In genomic region chr10:67065927-67066326, GRCm38 (mm10) we compare ENCODE assay signal across 15 mouse cellular contexts. TPM values are rescaled to one million over a fixed set of nuclear protein-coding genes. Genes with fewer than 3 reads are reported as not detected.
A peak's percentile ranks its signal among the peaks of the same experiment; 100 is the strongest.
DNase-seq lines count a peak whose midpoint lies in the region; ATAC-seq and TF ChIP-seq lines count a peak whose summit lies in the region.
"Had no signal": no experiment of that assay in that cellular context is flagged by ENCODE, and none has a peak within 500 bp of the region (broad histone marks: within the 10 kb centered on the region; RNA-seq: fewer than 3 reads in every experiment).

No protein-coding gene starts in this region.

- peak; percentile 62; the same call in 1 of the 2 replicates for ATAC-seq in midbrain, embryonic 11.5 days (ENCODE audit: low FRiP score)
- peak; percentile 58; the same call in 1 of the 2 replicates for ATAC-seq in neural tube, embryonic 15.5 days (ENCODE audit: low FRiP score)
- no peak for ATAC-seq in kidney, embryonic 14.5 days (ENCODE audit: low FRiP score, low TSS enrichment)

- no peak overlapping the region for H3K9ac ChIP-seq in midbrain, embryonic 11.5 days (ENCODE audit: low read length)
- no peak overlapping the region for H3K9ac ChIP-seq in neural tube, embryonic 15.5 days (replicated peaks)
- no peak overlapping the region for H3K9ac ChIP-seq in kidney, embryonic 14.5 days (ENCODE audit: low read depth, low read length)
- H3K9ac ChIP-seq: embryonic facial prominence, embryonic 13.5 days had no signal

- no peaks in the 10 kb centered on the region for H3K27me3 ChIP-seq in hindbrain, embryonic 10.5 days (ENCODE audit: insufficient read depth, poor library complexity, severe bottlenecking)
- H3K27me3 ChIP-seq in midbrain, embryonic 11.5 days (ENCODE audit: control insufficient read depth, insufficient read depth, low read length): no peaks in the 10 kb centered on the region
- no peaks in the 10 kb centered on the region for H3K27me3 ChIP-seq in neural tube, embryonic 15.5 days (replicated peaks)
- H3K27me3 ChIP-seq in kidney, embryonic 14.5 days (ENCODE audit: control insufficient read depth, insufficient read depth, low read length): no peaks in the 10 kb centered on the region
- H3K27me3 ChIP-seq: embryonic facial prominence, embryonic 13.5 days; megakaryocyte, embryonic 14.5 days had no signal

- 57% methylated on average over 5 of the region's 5 CpGs for WGBS in hindbrain, embryonic 10.5 days
- 56% methylated on average over 5 of the region's 5 CpGs for WGBS in midbrain, embryonic 11.5 days
- WGBS in neural tube, embryonic 15.5 days: 23% methylated on average over 5 of the region's 5 CpGs
- 64% methylated on average over 5 of the region's 5 CpGs for WGBS in kidney, embryonic 14.5 days

- no peak for DNase-seq in layer of hippocampus, adult 2 months (ENCODE audit: low spot score in 2 of 2)
- no peak for DNase-seq in layer of hippocampus, postnatal 10 days (ENCODE audit: low spot score in 2 of 2)
- DNase-seq in hindbrain, embryonic 10.5 days (ENCODE audit: low spot score): no peak
- DNase-seq in midbrain, embryonic 11.5 days (ENCODE audit: low spot score, missing footprints): no peak
- no peak for DNase-seq in kidney, postnatal 14 days
- no peak for DNase-seq in natural killer cell, adult 2 months (ENCODE audit: low spot score in 2 of 2)
- DNase-seq: cerebellum, adult 11 months; heart, postnatal 36 days; kidney, adult 9 months; right cerebral cortex, postnatal 25 days had no signal

- no peak for TF ChIP-seq CTCF in layer of hippocampus, adult 2 months (conservative IDR thresholded peaks at IDR 0.05)

- H3K4me3 ChIP-seq in layer of hippocampus, adult 2 months: no peak overlapping the region
- H3K4me3 ChIP-seq in hindbrain, embryonic 10.5 days: no peak overlapping the region
- H3K4me3 ChIP-seq in midbrain, embryonic 11.5 days (ENCODE audit: low read depth, low read length): no peak overlapping the region
- H3K4me3 ChIP-seq in neural tube, embryonic 15.5 days (replicated peaks): no peak overlapping the region
- no peak overlapping the region for H3K4me3 ChIP-seq in kidney, embryonic 14.5 days (ENCODE audit: low read length)
- H3K4me3 ChIP-seq: embryonic facial prominence, embryonic 13.5 days; megakaryocyte, embryonic 14.5 days had no signal

- no peak overlapping the region for H3K4me2 ChIP-seq in midbrain, embryonic 11.5 days
- H3K4me2 ChIP-seq in neural tube, embryonic 15.5 days: no peak overlapping the region
- H3K4me2 ChIP-seq in kidney, embryonic 14.5 days (replicated peaks; ENCODE audit: low read depth, low read length): no peak overlapping the region
- H3K4me2 ChIP-seq: embryonic facial prominence, embryonic 13.5 days; liver, embryonic 11.5 days had no signal

- peaks cover 26% of the 10 kb centered on the region for H3K4me1 ChIP-seq in hindbrain, embryonic 10.5 days (replicated peaks)
- H3K4me1 ChIP-seq in midbrain, embryonic 11.5 days (ENCODE audit: control insufficient read depth, insufficient read depth, low read length): peaks cover 8% of the 10 kb centered on the region; the same call in 1 of the 2 replicates
- H3K4me1 ChIP-seq in neural tube, embryonic 15.5 days: peaks cover 31% of the 10 kb centered on the region
- H3K4me1 ChIP-seq in kidney, embryonic 14.5 days (ENCODE audit: control insufficient read depth, insufficient read depth, low read length): 0 out of 2 replicates have a peak, but pooled peaks cover 3% of the 10 kb centered on the region

- peak overlapping the region; percentile 40; the same call in 1 of the 2 replicates for H3K27ac ChIP-seq in layer of hippocampus, adult 2 months
- peak overlapping the region; percentile 37; the same call in 1 of the 2 replicates for H3K27ac ChIP-seq in hindbrain, embryonic 10.5 days
- no peak overlapping the region; the same call in 1 of the 2 replicates for H3K27ac ChIP-seq in midbrain, embryonic 11.5 days (ENCODE audit: low read depth, low read length)
- peak overlapping the region; percentile 43 for H3K27ac ChIP-seq in neural tube, embryonic 15.5 days (replicated peaks)
- no peak overlapping the region for H3K27ac ChIP-seq in kidney, embryonic 14.5 days (ENCODE audit: low read depth, low read length)
- H3K27ac ChIP-seq: embryonic facial prominence, embryonic 13.5 days had no signal

- H3K36me3 ChIP-seq in hindbrain, embryonic 10.5 days: peaks cover 7% of the 10 kb centered on the region; the same call in 1 of the 2 replicates
- H3K36me3 ChIP-seq in midbrain, embryonic 11.5 days (ENCODE audit: control insufficient read depth, insufficient read depth, low read length): no peaks in the 10 kb centered on the region
- no peaks in the 10 kb centered on the region for H3K36me3 ChIP-seq in neural tube, embryonic 15.5 days
- no peaks in the 10 kb centered on the region for H3K36me3 ChIP-seq in kidney, embryonic 14.5 days (ENCODE audit: control insufficient read depth, insufficient read depth, low read length)
- H3K36me3 ChIP-seq: embryonic facial prominence, embryonic 13.5 days had no signal

- H3K9me3 ChIP-seq in hindbrain, embryonic 10.5 days: no peaks in the 10 kb centered on the region
- H3K9me3 ChIP-seq in midbrain, embryonic 11.5 days (ENCODE audit: control insufficient read depth, low read length): no peaks in the 10 kb centered on the region
- H3K9me3 ChIP-seq in neural tube, embryonic 15.5 days (replicated peaks): no peaks in the 10 kb centered on the region
- no peaks in the 10 kb centered on the region; the same call in 1 of the 2 replicates for H3K9me3 ChIP-seq in kidney, embryonic 14.5 days (ENCODE audit: control insufficient read depth, low read length)
- H3K9me3 ChIP-seq: embryonic facial prominence, embryonic 13.5 days; megakaryocyte, embryonic 14.5 days had no signal

RNA-seq across cellular contexts. Expression of gene Jmjd1c, which starts 30.0 kb away (rescaled TPM):
- total RNA-seq in layer of hippocampus, adult 2 months (2021): 100 to 1,000 TPM; 106 to 111 TPM
- total RNA-seq in layer of hippocampus, postnatal 10 days (2021): 100 to 1,000 TPM in 1 of 2 experiments, 10 to 100 TPM in 1; 99.4 to 116 TPM
- 32.7 and 36.7 TPM in 2 replicates for polyA plus RNA-seq in hindbrain, embryonic 10.5 days (2016; fragmentation: Nextera tagmentation; extraction: Ambion mirVana)
- 46.9 and 49.0 TPM in 2 replicates for polyA plus RNA-seq in midbrain, embryonic 11.5 days (2014; fragmentation: Nextera tagmentation; extraction: Ambion mirVana)
- polyA plus RNA-seq in neural tube, embryonic 15.5 days (2015; fragmentation: Nextera tagmentation; extraction: Ambion mirVana): 43.8 and 50.7 TPM in 2 replicates
- 51.1 and 54.9 TPM in 2 replicates for polyA plus RNA-seq in kidney, embryonic 14.5 days (2014; fragmentation: Nextera tagmentation; extraction: Ambion mirVana)

RNA-seq across cellular contexts. Expression of gene Reep3, which starts 30.8 kb away (rescaled TPM):
- 10 to 100 TPM; 18.3 to 21.9 TPM for total RNA-seq in layer of hippocampus, adult 2 months (2021)
- total RNA-seq in layer of hippocampus, postnatal 10 days (2021): 10 to 100 TPM; 31.6 to 33.9 TPM
- polyA plus RNA-seq in hindbrain, embryonic 10.5 days (2016; fragmentation: Nextera tagmentation; extraction: Ambion mirVana): 34.7 and 35.1 TPM in 2 replicates
- 37.5 and 38.9 TPM in 2 replicates for polyA plus RNA-seq in midbrain, embryonic 11.5 days (2014; fragmentation: Nextera tagmentation; extraction: Ambion mirVana)
- 34.5 and 35.9 TPM in 2 replicates for polyA plus RNA-seq in neural tube, embryonic 15.5 days (2015; fragmentation: Nextera tagmentation; extraction: Ambion mirVana)
- 43.5 and 50.6 TPM in 2 replicates for polyA plus RNA-seq in kidney, embryonic 14.5 days (2014; fragmentation: Nextera tagmentation; extraction: Ambion mirVana)

Comparison
In these comparisons a context has a peak if more than half of its experiments do, and no peak if none do; other contexts are left out.
1. H3K27ac ChIP-seq: peak in layer of hippocampus, adult 2 months (single experiment), hindbrain, embryonic 10.5 days (single experiment) and neural tube, embryonic 15.5 days (single experiment); none in midbrain, embryonic 11.5 days (single experiment) and kidney, embryonic 14.5 days (single experiment).